Mouse (Mus musculus) liver, adult (tissue): ENCODE data around the gene Ppp1r1c.

Experiments used
- GATA4 ChIP-seq: IDR thresholded peaks from 2 replicates; pipeline ENCODE4 v1.6.1; 2014; ENCODE audit warnings: mild to moderate bottlenecking, low read length; ENCODE audit not compliant: insufficient replicate concordance

The Ppp1r1c gene

GRCm38 (mm10) chr2:79713662-79714091 lies 6.1 kb downstream of the Ppp1r1c start:
- TF ChIP-seq GATA4 = no peak

GRCm38 (mm10) chr2:79714745-79715144 lies 7.2 kb downstream of the Ppp1r1c start:
- no peak for TF ChIP-seq GATA4

GRCm38 (mm10) chr2:79715925-79716324 lies 8.3 kb downstream of the Ppp1r1c start:
- no peak for TF ChIP-seq GATA4

- no peak for TF ChIP-seq GATA4
Measured at GRCm38 (mm10) chr2:79717846-79718245, 10.3 kb downstream of the Ppp1r1c start.

DNA sequence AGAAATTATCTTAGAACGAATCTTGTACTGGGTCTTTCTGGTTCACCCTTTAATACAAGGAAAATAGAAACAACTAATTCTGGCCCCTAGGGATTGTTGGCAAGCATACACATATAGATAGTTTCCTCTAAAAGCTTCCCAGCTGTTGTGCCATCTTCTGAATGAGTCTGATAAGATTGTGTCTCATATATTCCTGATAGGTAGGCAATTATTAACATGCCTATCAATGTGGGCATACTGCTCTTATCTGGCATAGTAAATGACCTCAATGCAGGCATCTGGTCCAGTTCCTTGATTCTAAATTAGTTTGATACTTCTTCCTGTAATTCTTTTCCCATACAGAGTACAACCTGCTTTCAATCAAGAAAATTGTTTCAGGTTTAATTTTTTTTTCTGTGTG lies 14.8 kb downstream of the Ppp1r1c start:
- TF ChIP-seq GATA4 = no peak

- no peak for TF ChIP-seq GATA4
Measured at GRCm38 (mm10) chr2:79738958-79739357, 31.4 kb downstream of the Ppp1r1c start.

DNA sequence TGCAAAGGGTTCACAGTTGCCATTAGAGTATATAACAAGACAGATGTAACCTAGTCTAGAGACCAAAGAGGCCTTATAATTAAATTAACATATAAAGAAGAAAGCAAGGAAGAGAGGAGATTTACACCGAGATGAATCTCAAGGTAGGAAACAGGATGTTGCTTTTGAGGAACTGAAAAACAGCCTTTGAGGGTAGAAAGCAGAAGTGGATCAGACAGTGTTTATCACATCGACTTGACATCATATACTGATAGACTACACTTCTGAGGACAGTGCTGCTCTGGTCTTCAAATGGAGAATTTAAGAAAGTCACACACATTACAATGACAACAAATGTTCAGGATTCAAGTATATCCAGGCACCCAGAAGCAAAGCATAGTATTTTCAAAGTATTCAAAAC lies 34.4 kb downstream of the Ppp1r1c start:
- no peak for TF ChIP-seq GATA4

- no peak for TF ChIP-seq GATA4
Measured at GRCm38 (mm10) chr2:79744164-79744563, 36.6 kb downstream of the Ppp1r1c start.

- TF ChIP-seq GATA4 = no peak
Measured at GRCm38 (mm10) chr2:79751685-79752084, 44.1 kb downstream of the Ppp1r1c start.

DNA sequence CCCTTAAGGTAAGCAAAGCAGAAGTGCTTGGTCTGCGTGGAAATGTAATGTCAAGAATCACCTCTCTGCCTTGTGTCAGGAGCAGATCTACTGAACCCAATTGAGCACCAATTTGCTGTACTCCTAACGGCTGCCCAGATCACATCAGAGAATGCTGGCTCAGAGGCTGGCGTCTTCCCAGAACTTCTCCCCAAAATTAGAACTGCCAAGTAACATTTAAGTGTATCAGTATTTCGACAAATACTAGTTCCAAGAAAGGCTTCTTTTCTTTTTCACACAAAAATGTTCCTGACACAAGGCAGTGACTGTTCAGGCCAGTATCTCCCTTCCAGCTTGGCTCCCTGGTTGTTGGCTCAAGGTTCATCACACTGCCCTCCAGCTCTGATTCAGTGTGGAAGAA lies 52.4 kb downstream of the Ppp1r1c start:
- no peak for TF ChIP-seq GATA4

DNA sequence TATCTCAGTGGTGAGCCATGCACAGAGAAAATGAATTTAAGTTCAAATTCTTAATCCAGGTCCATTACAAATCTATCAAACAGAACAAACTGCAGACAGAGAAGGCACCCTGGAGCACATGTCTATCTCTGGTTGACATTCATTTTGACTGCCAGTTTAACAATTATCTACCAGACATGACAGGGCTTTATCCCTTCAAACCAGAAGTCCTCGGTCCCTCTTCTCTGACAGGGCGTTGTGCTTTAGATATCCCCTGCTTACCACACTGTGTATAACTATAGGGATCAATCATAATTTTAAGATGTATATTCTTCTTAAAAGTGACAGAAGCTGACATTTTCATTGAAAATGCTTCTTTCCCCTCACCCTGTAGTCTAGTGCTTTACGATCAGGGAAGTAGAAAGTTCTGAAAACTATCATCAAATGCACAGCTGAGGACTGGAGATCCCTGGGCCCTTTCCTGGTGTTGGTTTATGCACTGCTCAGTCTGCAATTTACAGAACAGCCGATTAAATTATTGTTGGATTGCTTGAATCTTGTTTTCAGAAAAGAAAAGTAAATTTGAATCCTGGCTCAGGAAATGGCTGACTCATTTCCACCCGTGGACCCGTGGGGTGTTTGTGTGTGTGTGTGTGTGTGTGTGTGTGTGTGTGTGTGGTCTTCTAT lies 55.3 kb downstream of the Ppp1r1c start:
- no peak for TF ChIP-seq GATA4

GRCm38 (mm10) chr2:79765032-79765431 lies 57.5 kb downstream of the Ppp1r1c start:
- TF ChIP-seq GATA4 = no peak

DNA sequence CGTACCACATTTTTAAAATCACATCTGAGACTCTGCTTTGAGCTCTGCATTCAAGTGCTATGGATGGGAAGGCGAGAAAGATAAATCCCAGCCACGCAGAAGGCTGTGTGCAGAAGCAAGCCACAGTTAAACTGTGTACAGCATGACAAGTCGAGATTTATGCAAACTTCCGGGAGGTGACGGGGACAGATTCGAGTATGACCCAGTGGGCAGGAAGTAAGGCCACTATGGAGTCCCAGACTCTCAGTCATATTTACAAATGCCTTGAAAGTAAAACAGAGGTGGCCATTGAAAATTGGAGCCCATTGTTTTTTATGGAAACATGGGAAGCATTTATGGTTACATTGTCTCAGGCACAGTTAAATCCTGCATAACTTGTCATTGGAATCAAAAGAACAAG lies 58.1 kb downstream of the Ppp1r1c start:
- TF ChIP-seq GATA4 = no peak

- TF ChIP-seq GATA4 = no peak
Measured at GRCm38 (mm10) chr2:79768625-79769024, 61.0 kb downstream of the Ppp1r1c start.

DNA sequence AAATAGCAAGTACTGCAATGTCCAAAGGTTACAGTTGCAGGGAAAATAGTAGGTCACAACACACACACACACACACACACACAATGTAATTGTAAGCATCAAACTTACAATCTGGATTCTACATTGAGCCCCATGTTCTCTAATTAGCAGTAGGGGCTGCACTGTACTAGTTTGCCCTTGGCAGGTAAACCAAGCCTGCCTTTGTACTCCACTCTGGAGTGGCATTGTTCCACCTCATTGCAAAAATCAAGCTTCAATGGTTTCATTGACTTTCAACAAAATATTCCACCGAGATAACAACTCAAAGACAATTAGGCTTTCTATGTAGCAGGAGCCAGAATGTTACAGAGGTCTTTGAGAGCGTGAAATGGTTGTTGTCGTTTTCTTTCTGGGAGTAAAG lies 62.7 kb downstream of the Ppp1r1c start:
- no peak for TF ChIP-seq GATA4

DNA sequence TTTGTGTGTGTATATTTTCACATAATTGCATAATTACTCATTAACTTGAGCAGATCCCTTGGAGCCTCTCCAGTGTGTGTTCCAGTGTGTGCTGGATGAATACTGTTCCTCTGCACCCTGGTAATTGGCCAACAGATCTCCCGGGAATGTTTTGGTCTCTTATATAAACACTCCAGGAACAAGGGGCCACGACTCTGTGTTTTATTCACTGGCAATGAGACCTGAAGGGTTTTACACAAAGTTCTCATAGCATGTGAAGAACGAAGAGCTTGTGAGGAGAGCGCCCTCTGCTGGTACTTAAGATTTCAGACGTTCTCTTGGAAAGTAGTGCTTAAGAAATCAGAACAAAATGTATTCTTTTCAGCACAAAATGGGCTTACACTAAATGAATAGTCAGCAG lies 66.8 kb downstream of the Ppp1r1c start:
- no peak for TF ChIP-seq GATA4

- TF ChIP-seq GATA4 = no peak
Measured at GRCm38 (mm10) chr2:79777801-79778200, 70.2 kb downstream of the Ppp1r1c start.
